Mouse (Mus musculus): ENCODE results near the gene Eda.
"Not testable (repeated sequence)": the region's sequence is repeated elsewhere in the genome, so short reads cannot be mapped to it uniquely, and the experiment has no call there.

Gene Eda

GRCm38 (mm10) chrX:100401657-100402056, 426.3 kb downstream of the Eda start:
- in situ Hi-C loops (cut with MboI, MseI): no loop called here

- in situ Hi-C loops (cut with MboI, MseI): no loop called here
These were observed 433.8 kb downstream of the Eda start for GRCm38 (mm10) chrX:100409245-100409644.

- in situ Hi-C loops (cut with MboI, MseI): no loop called here
These were observed 453.3 kb downstream of the Eda start, which contains the start of gene Otud6a for GRCm38 (mm10) chrX:100428693-100429092. TSS of gene Otud6a (plus strand) at chrX:100429013.

DNA sequence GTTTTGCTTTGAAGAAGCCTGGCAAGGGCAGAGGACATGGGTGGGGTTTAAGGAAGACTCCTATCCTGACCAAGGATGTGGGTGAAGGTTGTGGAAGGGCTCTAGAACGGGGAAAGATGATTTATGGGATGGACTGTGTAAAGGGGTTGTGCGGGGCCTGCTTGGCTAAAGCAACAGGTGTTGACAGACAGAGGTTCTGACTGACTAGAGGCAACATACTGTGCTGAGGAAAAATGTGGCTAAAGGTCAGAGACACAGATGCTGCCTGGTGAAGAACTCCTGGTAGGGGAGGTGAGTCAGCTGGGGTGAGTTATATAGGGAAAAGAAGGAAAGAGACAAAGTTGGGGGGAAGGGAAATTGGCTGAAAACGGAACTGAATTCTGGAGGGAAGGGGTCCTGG, 456.9 kb downstream of the Eda start:
- in situ Hi-C loops (cut with MboI, MseI): no loop called here

DNA sequence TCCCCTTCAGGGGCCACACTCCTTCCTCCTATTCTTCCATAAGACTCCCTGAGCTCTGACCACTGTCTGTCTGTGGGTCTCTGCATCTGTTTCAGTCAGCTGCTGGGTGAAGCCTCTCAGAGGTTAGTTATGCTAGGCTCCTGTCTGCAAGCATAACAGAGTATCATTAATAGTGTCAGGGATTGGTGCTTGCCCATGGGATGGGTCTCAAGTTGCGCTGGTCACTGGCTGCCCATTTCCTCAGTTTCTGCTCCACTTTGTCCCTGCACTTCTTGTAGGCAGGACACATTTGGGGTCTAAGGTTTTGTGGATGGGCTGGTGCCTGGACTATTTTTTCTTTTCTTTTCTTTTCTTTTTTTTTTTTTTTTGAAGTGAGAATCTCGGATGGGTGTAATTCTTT, 467.2 kb downstream of the Eda start, which contains the start of gene Awat2:
TSS of gene Awat2 (minus strand) at position 101 of the 400 bp plus-strand sequence.
- in situ Hi-C loops (cut with MboI, MseI): not testable (repeated sequence)

GRCm38 (mm10) chrX:100443532-100443931, 468.1 kb downstream of the Eda start:
- in situ Hi-C loops (cut with MboI, MseI): no loop called here
